Mouse (Mus musculus) myocyte (in vitro differentiated cells): ENCODE data around the gene Sphk2.

Source experiments
- CEBPB ChIP-seq: IDR thresholded peaks from 2 replicates; pipeline ENCODE4 v1.6.1; 2011; ENCODE audit warnings: mild to moderate bottlenecking, moderate library complexity; ENCODE audit not compliant: poor library complexity, insufficient read depth, severe bottlenecking
- E2F4 ChIP-seq: IDR thresholded peaks from one replicate; pipeline ENCODE4 v1.6.1; 2011; ENCODE audit warnings: mild to moderate bottlenecking, control low read depth, moderate library complexity; ENCODE audit not compliant: insufficient read depth
- MAX ChIP-seq: IDR thresholded peaks from one replicate; pipeline ENCODE4 v1.6.1; 2011; ENCODE audit warnings: low read depth, mild to moderate bottlenecking, control low read depth
- MYOD1 ChIP-seq, 3 experiments: IDR thresholded peaks; one replicate each; pipeline ENCODE4 v1.6.1; 2011; ENCODE audit warnings: control low read depth in 2 of 3, low read depth in 2 of 3, mild to moderate bottlenecking in 2 of 3, moderate library complexity in 1 of 3; ENCODE audit not compliant: insufficient read length in 2 of 3, control insufficient read depth in 1 of 3
- MYOG ChIP-seq, 3 experiments: IDR thresholded peaks; one replicate each; pipeline ENCODE4 v1.6.1; 2011; ENCODE audit warnings: control low read depth in 2 of 3, low read depth in 2 of 3, mild to moderate bottlenecking in 2 of 3; ENCODE audit not compliant: insufficient read length in 2 of 3, control insufficient read depth in 1 of 3, insufficient read depth in 1 of 3
- POLR2A ChIP-seq: IDR thresholded peaks from one replicate; pipeline ENCODE4 v1.6.1; 2011; ENCODE audit warnings: low read depth, mild to moderate bottlenecking, control low read depth, moderate library complexity; ENCODE audit not compliant: insufficient read length
- POLR2AphosphoS2 ChIP-seq: IDR thresholded peaks from one replicate; pipeline ENCODE4 v1.6.1; 2011; ENCODE audit warnings: low read depth, control low read depth; ENCODE audit not compliant: insufficient read length
- REST ChIP-seq: IDR thresholded peaks from one replicate; pipeline ENCODE4 v1.6.1; 2011; ENCODE audit warnings: mild to moderate bottlenecking, control low read depth, moderate library complexity; ENCODE audit not compliant: insufficient read depth, insufficient read length
- SRF ChIP-seq: IDR thresholded peaks from one replicate; pipeline ENCODE4 v1.6.1; 2011; ENCODE audit warnings: low read depth; ENCODE audit not compliant: control insufficient read depth, insufficient read length
- TCF12 ChIP-seq: IDR thresholded peaks from one replicate; pipeline ENCODE4 v1.6.1; 2011; ENCODE audit warnings: mild to moderate bottlenecking, control low read depth; ENCODE audit not compliant: poor library complexity, insufficient read depth, severe bottlenecking
- TCF3 ChIP-seq: IDR thresholded peaks from one replicate; pipeline ENCODE4 v1.6.1; 2011; ENCODE audit warnings: low read depth, control low read depth; ENCODE audit not compliant: insufficient read length
- USF1 ChIP-seq: IDR thresholded peaks from one replicate; pipeline ENCODE4 v1.6.1; 2011; ENCODE audit warnings: low read depth, mild to moderate bottlenecking, control low read depth, moderate library complexity

- no peak for TF ChIP-seq POLR2A
- no peak for TF ChIP-seq MYOG (IDR thresholded peaks at IDR 0.05; ENCODE audit: control insufficient read depth in 1 of 3, insufficient read depth in 1 of 3, insufficient read length in 2 of 3, low read depth in 2 of 3)
- no peak for TF ChIP-seq MAX
- TF ChIP-seq TCF12 = no peak
- TF ChIP-seq POLR2AphosphoS2 = no peak
- TF ChIP-seq USF1 = no peak
- no peak for TF ChIP-seq E2F4
- no peak for TF ChIP-seq CEBPB
- TF ChIP-seq MYOD1 (IDR thresholded peaks at IDR 0.05; ENCODE audit: control insufficient read depth in 1 of 3, insufficient read length in 2 of 3, low read depth in 2 of 3) = no peak
- no peak for TF ChIP-seq REST
- TF ChIP-seq TCF3 = no peak
- no peak for TF ChIP-seq SRF
Observed at GRCm38 (mm10) chr7:45719738-45720412, 2.1 kb upstream of the Sphk2 start.
